Mouse (Mus musculus) fibroblast of lung, adult 2 months (primary cell): Measurements from ENCODE around the gene Usp32.

Source experiments
- DNase-seq: peaks from one replicate; pipeline ENCODE4 v3.0.0-alpha.2; 2011; ENCODE audit warnings: low read depth

Gene Usp32

GRCm38 (mm10) chr11:84979351-84979750 is 160.6 kb downstream of the Usp32 start:
- DNase-seq = no peak

- no peak for DNase-seq
These were observed 161.8 kb downstream of the Usp32 start for GRCm38 (mm10) chr11:84978113-84978512.

GRCm38 (mm10) chr11:84977385-84977952 is 162.5 kb downstream of the Usp32 start:
- no peak for DNase-seq

GRCm38 (mm10) chr11:84976706-84977105 is 163.3 kb downstream of the Usp32 start:
- no peak for DNase-seq

GRCm38 (mm10) chr11:84974582-84974981 is 165.4 kb downstream of the Usp32 start:
- no peak for DNase-seq

GRCm38 (mm10) chr11:84973661-84974060 is 166.3 kb downstream of the Usp32 start:
- DNase-seq = no peak

- no peak for DNase-seq
These were observed 167.9 kb downstream of the Usp32 start for GRCm38 (mm10) chr11:84972067-84972466.

- DNase-seq = no peak
These were observed 171.2 kb downstream of the Usp32 start for GRCm38 (mm10) chr11:84968775-84969174.

GRCm38 (mm10) chr11:84968309-84968708 is 171.7 kb downstream of the Usp32 start:
- no peak for DNase-seq

- no peak for DNase-seq
These were observed 172.8 kb downstream of the Usp32 start for GRCm38 (mm10) chr11:84967113-84967512.

- DNase-seq = no peak
These were observed 173.3 kb downstream of the Usp32 start for GRCm38 (mm10) chr11:84966696-84967095.

GRCm38 (mm10) chr11:84963556-84963955 is 176.4 kb downstream of the Usp32 start:
- DNase-seq = no peak

GRCm38 (mm10) chr11:84962536-84962935 is 177.4 kb downstream of the Usp32 start:
- DNase-seq = no peak

GRCm38 (mm10) chr11:84961571-84961970 is 178.4 kb downstream of the Usp32 start:
- no peak for DNase-seq

GRCm38 (mm10) chr11:84960780-84961179 is 179.2 kb downstream of the Usp32 start:
- DNase-seq = no peak

GRCm38 (mm10) chr11:84960291-84960690 is 179.7 kb downstream of the Usp32 start:
- DNase-seq = no peak

- DNase-seq = peak; percentile 23
These were observed 180.2 kb downstream of the Usp32 start for GRCm38 (mm10) chr11:84959701-84960181.

GRCm38 (mm10) chr11:84959181-84959580 is 180.8 kb downstream of the Usp32 start:
- DNase-seq = no peak

- no peak for DNase-seq
These were observed 181.7 kb downstream of the Usp32 start for GRCm38 (mm10) chr11:84958271-84958630.

- no peak for DNase-seq
These were observed 182.2 kb downstream of the Usp32 start, which contains the start of gene Car4 for GRCm38 (mm10) chr11:84957591-84958270. Gene Car4 (plus strand): TSS chr11:84957786.

GRCm38 (mm10) chr11:84957171-84957570 is 182.8 kb downstream of the Usp32 start:
- DNase-seq = no peak

- no peak for DNase-seq
These were observed 183.6 kb downstream of the Usp32 start for GRCm38 (mm10) chr11:84956400-84956799.

- no peak for DNase-seq
These were observed 187.3 kb downstream of the Usp32 start for GRCm38 (mm10) chr11:84952611-84953010.

- DNase-seq = no peak
These were observed 191.4 kb downstream of the Usp32 start for GRCm38 (mm10) chr11:84948526-84948925.
